Mouse (Mus musculus): ENCODE results near the gene Clcc1. TPM values are rescaled to one million over a fixed set of nuclear protein-coding genes. Genes with fewer than 3 reads are reported as not detected.
A peak's percentile ranks its signal among the peaks of the same experiment; 100 is the strongest.

Gene Clcc1
- polyA plus RNA-seq, 1 experiment from 2014 or later, result 49.1 TPM

GRCm38 (mm10) chr3:108689015-108689441 is 35.3 kb downstream of the Clcc1 start:
- no peak for ATAC-seq (ENCODE audit: low FRiP score, low TSS enrichment)
- WGBS, result 67% methylated on average over 6 of the region's 6 CpGs

GRCm38 (mm10) chr3:108689446-108689845 is 35.7 kb downstream of the Clcc1 start:
- ATAC-seq (ENCODE audit: low FRiP score, low TSS enrichment) (no peak), DNase-seq (no peak)
- 83% methylated on average over 8 of the region's 8 CpGs for WGBS
- Histone ChIP-seq H3K4me2 (ENCODE audit: low read length) (no peak overlapping the region), H3K36me3 (ENCODE audit: control insufficient read depth, insufficient read depth, low read length) (peaks cover 31% of the 10 kb centered on the region), H3K4me1 (ENCODE audit: control insufficient read depth, insufficient read depth, low read length) (no peaks in the 10 kb centered on the region), H3K4me3 (replicated peaks; ENCODE audit: low read depth, low read length) (no peak overlapping the region), H3K9me3 (ENCODE audit: control insufficient read depth, low read length) (no peaks in the 10 kb centered on the region), H3K9ac (replicated peaks; ENCODE audit: low read length) (no peak overlapping the region), H3K27me3 (ENCODE audit: control insufficient read depth, insufficient read depth, low read length) (no peaks in the 10 kb centered on the region), H3K27ac (replicated peaks; ENCODE audit: low read depth, low read length) (no peak overlapping the region)

More at GRCm38 (mm10) chr3:108689015-108689441, 35.3 kb downstream of the Clcc1 start:
- Histone ChIP-seq H3K27me3 (ENCODE audit: control insufficient read depth, insufficient read depth, low read length) (no peaks in the 10 kb centered on the region), H3K9me3 (ENCODE audit: control insufficient read depth, low read length) (no peaks in the 10 kb centered on the region), H3K27ac (replicated peaks; ENCODE audit: low read depth, low read length) (no peak overlapping the region), H3K4me1 (ENCODE audit: control insufficient read depth, insufficient read depth, low read length) (no peaks in the 10 kb centered on the region), H3K4me2 (ENCODE audit: low read length) (no peak overlapping the region), H3K36me3 (ENCODE audit: control insufficient read depth, insufficient read depth, low read length) (peaks cover 28% of the 10 kb centered on the region), H3K4me3 (replicated peaks; ENCODE audit: low read depth, low read length) (no peak overlapping the region), H3K9ac (replicated peaks; ENCODE audit: low read length) (no peak overlapping the region)
- no peak for DNase-seq

- 82% methylated on average over 4 of the region's 4 CpGs for whole genome bisulfite sequencing
- no peak for ATAC-seq (ENCODE audit: low FRiP score, low TSS enrichment)
Measured at GRCm38 (mm10) chr3:108689979-108690378, 36.3 kb downstream of the Clcc1 start.

GRCm38 (mm10) chr3:108694321-108694720 is 40.6 kb downstream of the Clcc1 start:
- DNase-seq, result no peak
- Histone ChIP-seq H3K27me3 (ENCODE audit: control insufficient read depth, insufficient read depth, low read length) (no peaks in the 10 kb centered on the region), H3K9me3 (ENCODE audit: control insufficient read depth, low read length) (no peaks in the 10 kb centered on the region), H3K4me3 (replicated peaks; ENCODE audit: low read depth, low read length) (no peak overlapping the region), H3K4me1 (ENCODE audit: control insufficient read depth, insufficient read depth, low read length) (no peaks in the 10 kb centered on the region), H3K27ac (replicated peaks; ENCODE audit: low read depth, low read length) (no peak overlapping the region), H3K4me2 (ENCODE audit: low read length) (no peak overlapping the region), H3K36me3 (ENCODE audit: control insufficient read depth, insufficient read depth, low read length) (peaks cover 45% of the 10 kb centered on the region), H3K9ac (replicated peaks; ENCODE audit: low read length) (no peak overlapping the region)
- ATAC-seq (ENCODE audit: low FRiP score, low TSS enrichment), result no peak
- 94% methylated on average over 9 of the region's 9 CpGs for WGBS

More at GRCm38 (mm10) chr3:108689979-108690378, 36.3 kb downstream of the Clcc1 start:
- H3K4me1 ChIP-seq (ENCODE audit: control insufficient read depth, insufficient read depth, low read length), result no peaks in the 10 kb centered on the region
- H3K36me3 ChIP-seq (ENCODE audit: control insufficient read depth, insufficient read depth, low read length), result peaks cover 35% of the 10 kb centered on the region
- no peak for DNase-seq
- H3K9ac ChIP-seq (replicated peaks; ENCODE audit: low read length), result no peak overlapping the region
- no peak overlapping the region for H3K27ac ChIP-seq (replicated peaks; ENCODE audit: low read depth, low read length)
- no peaks in the 10 kb centered on the region for H3K27me3 ChIP-seq (ENCODE audit: control insufficient read depth, insufficient read depth, low read length)
- H3K4me2 ChIP-seq (ENCODE audit: low read length), result no peak overlapping the region
- H3K4me3 ChIP-seq (replicated peaks; ENCODE audit: low read depth, low read length), result no peak overlapping the region
- no peaks in the 10 kb centered on the region for H3K9me3 ChIP-seq (ENCODE audit: control insufficient read depth, low read length)

- Histone ChIP-seq H3K27me3 (ENCODE audit: control insufficient read depth, insufficient read depth, low read length) (no peaks in the 10 kb centered on the region), H3K9me3 (ENCODE audit: control insufficient read depth, low read length) (no peaks in the 10 kb centered on the region), H3K4me2 (ENCODE audit: low read length) (no peak overlapping the region), H3K36me3 (ENCODE audit: control insufficient read depth, insufficient read depth, low read length) (peaks cover 59% of the 10 kb centered on the region), H3K27ac (replicated peaks; ENCODE audit: low read depth, low read length) (no peak overlapping the region), H3K4me3 (replicated peaks; ENCODE audit: low read depth, low read length) (no peak overlapping the region), H3K4me1 (ENCODE audit: control insufficient read depth, insufficient read depth, low read length) (no peaks in the 10 kb centered on the region), H3K9ac (replicated peaks; ENCODE audit: low read length) (no peak overlapping the region)
- ATAC-seq (ENCODE audit: low FRiP score, low TSS enrichment), result no peak
- 96% methylated on average over 8 of the region's 8 CpGs for WGBS
- DNase-seq, result no peak
Measured at GRCm38 (mm10) chr3:108698662-108699061, 44.9 kb downstream of the Clcc1 start.

- no peak for DNase-seq
- Histone ChIP-seq H3K9ac (replicated peaks; ENCODE audit: low read length) (no peak overlapping the region), H3K4me2 (ENCODE audit: low read length) (no peak overlapping the region), H3K27ac (replicated peaks; ENCODE audit: low read depth, low read length) (no peak overlapping the region), H3K9me3 (ENCODE audit: control insufficient read depth, low read length) (no peaks in the 10 kb centered on the region), H3K27me3 (ENCODE audit: control insufficient read depth, insufficient read depth, low read length) (no peaks in the 10 kb centered on the region), H3K4me3 (replicated peaks; ENCODE audit: low read depth, low read length) (no peak overlapping the region), H3K36me3 (ENCODE audit: control insufficient read depth, insufficient read depth, low read length) (peaks cover 52% of the 10 kb centered on the region), H3K4me1 (ENCODE audit: control insufficient read depth, insufficient read depth, low read length) (no peaks in the 10 kb centered on the region)
- WGBS, result 93% methylated on average over 4 of the region's 4 CpGs
- no peak for ATAC-seq (ENCODE audit: low FRiP score, low TSS enrichment)
Measured at GRCm38 (mm10) chr3:108699786-108700185, 46.1 kb downstream of the Clcc1 start.

GRCm38 (mm10) chr3:108701256-108701655 is 47.5 kb downstream of the Clcc1 start:
- H3K4me1 ChIP-seq (ENCODE audit: control insufficient read depth, insufficient read depth, low read length), result no peaks in the 10 kb centered on the region
- H3K27ac ChIP-seq (replicated peaks; ENCODE audit: low read depth, low read length), result no peak overlapping the region
- peaks cover 41% of the 10 kb centered on the region for H3K36me3 ChIP-seq (ENCODE audit: control insufficient read depth, insufficient read depth, low read length)
- H3K9ac ChIP-seq (replicated peaks; ENCODE audit: low read length), result no peak overlapping the region
- WGBS, result 89% methylated on average over 1 of the region's 1 CpGs
- ATAC-seq (ENCODE audit: low FRiP score, low TSS enrichment) (no peak), DNase-seq (peak; percentile 72)
- no peaks in the 10 kb centered on the region for H3K9me3 ChIP-seq (ENCODE audit: control insufficient read depth, low read length)
- no peak overlapping the region for H3K4me3 ChIP-seq (replicated peaks; ENCODE audit: low read depth, low read length)
- no peaks in the 10 kb centered on the region for H3K27me3 ChIP-seq (ENCODE audit: control insufficient read depth, insufficient read depth, low read length)
- no peak overlapping the region for H3K4me2 ChIP-seq (ENCODE audit: low read length)

- 97% methylated on average over 8 of the region's 8 CpGs for WGBS
Measured at GRCm38 (mm10) chr3:108702789-108703188, 49.1 kb downstream of the Clcc1 start.

GRCm38 (mm10) chr3:108711296-108711695 is 57.6 kb downstream of the Clcc1 start:
- Histone ChIP-seq H3K9me3 (ENCODE audit: control insufficient read depth, low read length) (no peaks in the 10 kb centered on the region), H3K36me3 (ENCODE audit: control insufficient read depth, insufficient read depth, low read length) (no peaks in the 10 kb centered on the region), H3K27me3 (ENCODE audit: control insufficient read depth, insufficient read depth, low read length) (no peaks in the 10 kb centered on the region), H3K27ac (replicated peaks; ENCODE audit: low read depth, low read length) (no peak overlapping the region), H3K9ac (replicated peaks; ENCODE audit: low read length) (no peak overlapping the region), H3K4me3 (replicated peaks; ENCODE audit: low read depth, low read length) (no peak overlapping the region), H3K4me2 (ENCODE audit: low read length) (no peak overlapping the region), H3K4me1 (ENCODE audit: control insufficient read depth, insufficient read depth, low read length) (no peaks in the 10 kb centered on the region)
- 85% methylated on average over 5 of the region's 5 CpGs for WGBS
- ATAC-seq (ENCODE audit: low FRiP score, low TSS enrichment) (no peak), DNase-seq (no peak)

More at GRCm38 (mm10) chr3:108702789-108703188, 49.1 kb downstream of the Clcc1 start:
- no peak overlapping the region for H3K4me3 ChIP-seq (replicated peaks; ENCODE audit: low read depth, low read length)
- no peak for DNase-seq
- H3K36me3 ChIP-seq (ENCODE audit: control insufficient read depth, insufficient read depth, low read length), result peaks cover 28% of the 10 kb centered on the region
- no peak for ATAC-seq (ENCODE audit: low FRiP score, low TSS enrichment)
- H3K27me3 ChIP-seq (ENCODE audit: control insufficient read depth, insufficient read depth, low read length), result no peaks in the 10 kb centered on the region
- H3K9me3 ChIP-seq (ENCODE audit: control insufficient read depth, low read length), result no peaks in the 10 kb centered on the region
- H3K9ac ChIP-seq (replicated peaks; ENCODE audit: low read length), result no peak overlapping the region
- H3K27ac ChIP-seq (replicated peaks; ENCODE audit: low read depth, low read length), result no peak overlapping the region
- no peaks in the 10 kb centered on the region for H3K4me1 ChIP-seq (ENCODE audit: control insufficient read depth, insufficient read depth, low read length)
- H3K4me2 ChIP-seq (ENCODE audit: low read length), result no peak overlapping the region
